Mouse (Mus musculus): Measurements from ENCODE around the gene Fam181a. TPM values are rescaled to one million over a fixed set of nuclear protein-coding genes. Genes with fewer than 3 reads are reported as not detected.
A peak's percentile ranks its signal among the peaks of the same experiment; 100 is the strongest.

The Fam181a gene
- polyA plus RNA-seq, 1 experiment: not detected

GRCm38 (mm10) chr12:103306720-103307119 is 4.1 kb upstream of the Fam181a start:
- Histone ChIP-seq H3K9me3 (replicated peaks; ENCODE audit: control insufficient read depth, insufficient read depth, low read length, poor library complexity, severe bottlenecking) (no peaks in the 10 kb centered on the region), H3K4me3 (ENCODE audit: low read depth, low read length) (no peak overlapping the region), H3K27ac (ENCODE audit: insufficient read depth, low read length) (no peak overlapping the region), H3K36me3 (ENCODE audit: control insufficient read depth, insufficient read depth, low read length, poor library complexity, severe bottlenecking) (no peaks in the 10 kb centered on the region), H3K27me3 (ENCODE audit: control insufficient read depth, insufficient read depth, low read length, poor library complexity, severe bottlenecking) (no peaks in the 10 kb centered on the region), H3K4me1 (ENCODE audit: control insufficient read depth, insufficient read depth, low read length) (no peaks in the 10 kb centered on the region), H3K9ac (ENCODE audit: low read depth, poor library complexity, severe bottlenecking) (no peak overlapping the region)
- TF ChIP-seq CTCF (IDR thresholded peaks at IDR 0.05; ENCODE audit: low read depth, low read length): peak; percentile 59
- no peak for TF ChIP-seq POLR2A (IDR thresholded peaks at IDR 0.05; ENCODE audit: insufficient read depth, low read length)
- TF ChIP-seq EP300 (IDR thresholded peaks at IDR 0.05; ENCODE audit: insufficient read depth, low read depth, low read length): no peak

- no peak for TF ChIP-seq EP300 (IDR thresholded peaks at IDR 0.05; ENCODE audit: insufficient read depth, low read depth, low read length)
- no peak for TF ChIP-seq CTCF (IDR thresholded peaks at IDR 0.05; ENCODE audit: low read depth, low read length)
- no peak for TF ChIP-seq POLR2A (IDR thresholded peaks at IDR 0.05; ENCODE audit: insufficient read depth, low read length)
- H3K9ac ChIP-seq (ENCODE audit: low read depth, poor library complexity, severe bottlenecking): no peak overlapping the region
- no peaks in the 10 kb centered on the region for H3K36me3 ChIP-seq (ENCODE audit: control insufficient read depth, insufficient read depth, low read length, poor library complexity, severe bottlenecking)
- no peaks in the 10 kb centered on the region for H3K9me3 ChIP-seq (replicated peaks; ENCODE audit: control insufficient read depth, insufficient read depth, low read length, poor library complexity, severe bottlenecking)
- H3K27ac ChIP-seq (ENCODE audit: insufficient read depth, low read length): no peak overlapping the region
- H3K4me1 ChIP-seq (ENCODE audit: control insufficient read depth, insufficient read depth, low read length): no peaks in the 10 kb centered on the region
- H3K4me3 ChIP-seq (ENCODE audit: low read depth, low read length): no peak overlapping the region
- no peaks in the 10 kb centered on the region for H3K27me3 ChIP-seq (ENCODE audit: control insufficient read depth, insufficient read depth, low read length, poor library complexity, severe bottlenecking)
Observed at GRCm38 (mm10) chr12:103311921-103312320, 1.1 kb downstream of the Fam181a start.

- H3K27me3 ChIP-seq (ENCODE audit: control insufficient read depth, insufficient read depth, low read length, poor library complexity, severe bottlenecking): no peaks in the 10 kb centered on the region
- no peak overlapping the region for H3K9ac ChIP-seq (ENCODE audit: low read depth, poor library complexity, severe bottlenecking)
- TF ChIP-seq CTCF (IDR thresholded peaks at IDR 0.05; ENCODE audit: low read depth, low read length) (no peak), EP300 (IDR thresholded peaks at IDR 0.05; ENCODE audit: insufficient read depth, low read depth, low read length) (no peak), POLR2A (IDR thresholded peaks at IDR 0.05; ENCODE audit: insufficient read depth, low read length) (no peak)
- H3K4me1 ChIP-seq (ENCODE audit: control insufficient read depth, insufficient read depth, low read length): no peaks in the 10 kb centered on the region
- no peak overlapping the region for H3K27ac ChIP-seq (ENCODE audit: insufficient read depth, low read length)
- no peaks in the 10 kb centered on the region for H3K9me3 ChIP-seq (replicated peaks; ENCODE audit: control insufficient read depth, insufficient read depth, low read length, poor library complexity, severe bottlenecking)
- no peaks in the 10 kb centered on the region for H3K36me3 ChIP-seq (ENCODE audit: control insufficient read depth, insufficient read depth, low read length, poor library complexity, severe bottlenecking)
- H3K4me3 ChIP-seq (ENCODE audit: low read depth, low read length): no peak overlapping the region
Observed at GRCm38 (mm10) chr12:103313274-103313673, 2.5 kb downstream of the Fam181a start.

GRCm38 (mm10) chr12:103313871-103314639 is 3.3 kb downstream of the Fam181a start:
- Histone ChIP-seq H3K36me3 (ENCODE audit: control insufficient read depth, insufficient read depth, low read length, poor library complexity, severe bottlenecking) (no peaks in the 10 kb centered on the region), H3K4me1 (ENCODE audit: control insufficient read depth, insufficient read depth, low read length) (no peaks in the 10 kb centered on the region), H3K9me3 (replicated peaks; ENCODE audit: control insufficient read depth, insufficient read depth, low read length, poor library complexity, severe bottlenecking) (no peaks in the 10 kb centered on the region), H3K4me3 (ENCODE audit: low read depth, low read length) (no peak overlapping the region), H3K27ac (ENCODE audit: insufficient read depth, low read length) (no peak overlapping the region), H3K27me3 (ENCODE audit: control insufficient read depth, insufficient read depth, low read length, poor library complexity, severe bottlenecking) (no peaks in the 10 kb centered on the region), H3K9ac (ENCODE audit: low read depth, poor library complexity, severe bottlenecking) (no peak overlapping the region)
- TF ChIP-seq CTCF (IDR thresholded peaks at IDR 0.05; ENCODE audit: low read depth, low read length) (no peak), POLR2A (IDR thresholded peaks at IDR 0.05; ENCODE audit: insufficient read depth, low read length) (no peak), EP300 (IDR thresholded peaks at IDR 0.05; ENCODE audit: insufficient read depth, low read depth, low read length) (no peak)

GRCm38 (mm10) chr12:103314640-103315361 is 4.0 kb downstream of the Fam181a start:
- H3K27ac ChIP-seq (ENCODE audit: insufficient read depth, low read length): no peak overlapping the region
- H3K36me3 ChIP-seq (ENCODE audit: control insufficient read depth, insufficient read depth, low read length, poor library complexity, severe bottlenecking): no peaks in the 10 kb centered on the region
- H3K27me3 ChIP-seq (ENCODE audit: control insufficient read depth, insufficient read depth, low read length, poor library complexity, severe bottlenecking): no peaks in the 10 kb centered on the region
- H3K4me1 ChIP-seq (ENCODE audit: control insufficient read depth, insufficient read depth, low read length): no peaks in the 10 kb centered on the region
- H3K9ac ChIP-seq (ENCODE audit: low read depth, poor library complexity, severe bottlenecking): no peak overlapping the region
- H3K9me3 ChIP-seq (replicated peaks; ENCODE audit: control insufficient read depth, insufficient read depth, low read length, poor library complexity, severe bottlenecking): no peaks in the 10 kb centered on the region
- no peak for TF ChIP-seq CTCF (IDR thresholded peaks at IDR 0.05; ENCODE audit: low read depth, low read length)
- no peak for TF ChIP-seq EP300 (IDR thresholded peaks at IDR 0.05; ENCODE audit: insufficient read depth, low read depth, low read length)
- no peak for TF ChIP-seq POLR2A (IDR thresholded peaks at IDR 0.05; ENCODE audit: insufficient read depth, low read length)
- peak overlapping the region; percentile 56 for H3K4me3 ChIP-seq (ENCODE audit: low read depth, low read length)
